Mouse (Mus musculus) heart, postnatal 4 days (tissue): ENCODE data around the gene Fam241a. TPM values are rescaled to one million over a fixed set of nuclear protein-coding genes. Genes with fewer than 3 reads are reported as not detected.

Experiments used
- DNase-seq: peaks from one replicate; pipeline ENCODE4 v3.0.0; 2021
- total RNA-seq, 2 experiments: library from RNA; stranded (reverse); gene quantifications; 2 replicates each; pipeline ENCODE4 v1.2.3; 2021

Gene Fam241a
- total RNA-seq, 2 experiments from 2014 or later, result 9.4 to 11.7 TPM

GRCm38 (mm10) chr3:127835594-127835993, 60.5 kb downstream of the Fam241a start:
- DNase-seq, result no peak

DNA sequence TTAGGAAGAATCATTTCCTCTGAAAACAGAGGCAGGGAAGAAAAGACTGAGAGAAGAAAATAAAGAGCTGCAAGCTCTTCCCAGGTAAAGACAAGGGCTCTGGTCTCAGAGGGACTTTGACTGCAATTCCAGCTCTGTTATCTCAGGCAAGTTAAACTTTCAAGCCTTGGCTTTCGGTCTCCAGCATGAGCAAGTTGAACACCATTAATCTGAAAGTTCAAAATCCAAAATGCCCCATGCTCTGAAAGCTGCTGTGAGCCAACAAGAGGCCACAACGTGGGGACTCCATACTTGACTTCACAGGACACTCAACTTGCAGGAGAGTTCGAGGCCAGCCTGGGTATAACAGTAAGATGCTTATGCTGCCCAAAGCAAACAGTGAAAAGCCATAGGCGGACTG, 62.1 kb downstream of the Fam241a start:
- no peak for DNase-seq

GRCm38 (mm10) chr3:127831079-127831478, 65.0 kb downstream of the Fam241a start:
- no peak for DNase-seq

DNA sequence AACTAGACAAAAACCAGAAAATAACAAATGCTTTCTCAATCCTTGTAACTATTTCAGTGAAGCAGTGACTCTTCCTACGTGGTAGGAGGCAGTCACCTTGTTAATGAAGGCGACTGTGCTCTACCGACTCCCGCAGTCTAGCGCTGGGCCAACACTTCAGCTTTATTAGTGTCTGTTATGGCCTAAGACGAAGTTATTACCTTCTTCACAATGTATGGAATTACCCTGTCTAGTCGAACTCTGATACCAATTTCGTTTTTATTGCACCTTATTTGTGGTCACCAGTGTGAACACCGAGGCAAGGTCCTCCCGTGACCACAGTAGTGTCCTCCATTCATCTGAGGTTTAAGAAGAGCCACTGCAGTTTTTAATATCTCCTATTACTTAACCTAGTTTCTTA, 65.9 kb downstream of the Fam241a start:
- DNase-seq, result no peak

DNA sequence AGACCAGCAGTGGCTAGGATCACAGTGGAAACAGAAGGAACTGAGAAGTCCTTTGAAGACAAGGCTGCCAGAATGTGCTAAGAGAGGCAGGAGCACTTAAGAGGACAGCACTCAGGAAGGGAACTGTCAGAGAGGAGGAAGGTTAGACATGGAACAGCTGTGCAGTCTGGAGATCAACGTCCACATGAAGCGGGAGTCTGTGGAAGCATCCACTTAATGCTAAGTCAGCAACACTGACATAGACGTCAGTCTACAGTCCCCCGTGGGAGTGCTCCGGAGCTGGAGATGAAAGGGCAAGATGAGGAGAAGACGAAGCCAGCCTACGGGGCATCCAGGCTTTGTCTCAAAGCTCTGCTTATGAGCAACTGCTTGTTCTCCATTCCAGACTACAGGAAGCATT, 69.0 kb downstream of the Fam241a start:
- DNase-seq, result peak; percentile 28

GRCm38 (mm10) chr3:127826503-127826902, 69.6 kb downstream of the Fam241a start:
- DNase-seq, result no peak

DNA sequence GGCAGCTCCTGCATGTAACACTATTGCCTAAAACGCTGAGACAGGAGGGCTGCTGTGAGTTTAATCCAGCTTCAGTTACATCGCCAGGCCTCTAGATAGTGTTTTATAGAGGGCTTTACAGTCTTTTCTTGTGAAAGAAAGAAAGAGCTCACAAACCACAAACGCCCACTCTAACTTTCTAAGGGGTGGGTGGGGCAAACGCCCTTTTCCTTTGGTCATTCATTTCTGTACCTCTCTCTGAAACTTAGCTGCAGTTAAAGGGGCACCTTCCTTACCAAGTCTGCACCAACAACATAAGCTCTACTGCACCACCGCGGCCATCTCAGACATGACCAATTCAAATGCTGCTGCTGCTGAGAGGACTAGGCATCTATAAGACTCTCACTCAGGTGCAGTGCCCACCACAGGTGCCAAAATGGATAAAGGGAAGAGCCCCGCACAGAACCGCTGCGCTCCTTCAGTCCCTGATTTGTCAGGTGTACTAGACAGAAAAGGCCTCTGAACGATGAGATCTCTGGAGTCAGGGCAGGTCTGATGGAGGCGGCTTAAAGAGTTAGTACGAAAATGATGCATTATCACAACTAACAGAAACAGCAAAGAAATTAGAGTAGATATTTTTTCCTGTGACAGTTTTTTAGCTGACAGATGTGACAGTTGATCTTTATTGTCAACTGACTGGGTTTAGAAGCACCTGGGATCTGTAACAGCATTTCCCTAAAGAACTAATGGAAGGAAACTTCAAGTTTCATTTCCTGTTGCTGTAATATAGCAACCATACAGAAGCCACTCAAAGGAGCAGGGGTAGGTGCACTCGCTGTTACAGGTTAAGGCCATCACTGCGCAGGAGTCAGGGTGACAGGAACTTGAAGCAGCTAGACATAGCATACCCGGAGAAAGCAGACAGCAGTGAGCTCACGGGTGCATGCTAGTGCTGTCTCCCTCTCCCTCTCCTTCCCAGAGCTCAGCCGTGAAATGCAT, 71.9 kb downstream of the Fam241a start:
- DNase-seq, result no peak

GRCm38 (mm10) chr3:127821209-127821608, 74.9 kb downstream of the Fam241a start:
- DNase-seq, result no peak

GRCm38 (mm10) chr3:127820400-127820799, 75.7 kb downstream of the Fam241a start:
- DNase-seq, result no peak

Other genes with a start within 250 kb of the Fam241a start
- gene Alpk1, start 115.8 kb downstream of the Fam241a start, total RNA-seq, result 1 to 10 TPM; 4.4 to 4.6 TPM
- 1 to 10 TPM; 2.0 to 2.1 TPM for gene Tifa, start 106.5 kb downstream of the Fam241a start, total RNA-seq
- 10 to 100 TPM; 19.7 to 20.6 TPM for gene Ap1ar, start 58.8 kb downstream of the Fam241a start, total RNA-seq